Mouse (Mus musculus) thymus, adult 2 months (tissue): ENCODE results near the gene Gm21746. TPM values are rescaled to one million over a fixed set of nuclear protein-coding genes. Genes with fewer than 3 reads are reported as not detected.
"Not testable (repeated sequence)": the region's sequence is repeated elsewhere in the genome, so short reads cannot be mapped to it uniquely, and the experiment has no call there.

Source experiments
- DNase-seq: peaks from one replicate; pipeline ENCODE4 v3.0.0; 2021
- H3K27ac ChIP-seq: fragments of 200-500 bp; 2 replicates; pipeline ENCODE4 v1.5.1; 2012; ENCODE audit warnings: low read length, control low read depth; ENCODE audit not compliant: control insufficient read depth, insufficient read depth
- H3K27me3 ChIP-seq: fragments of 200-500 bp; 2 replicates; pipeline ENCODE4 v1.6.1; 2012; ENCODE audit warnings: mild to moderate bottlenecking, low read length, moderate library complexity, mixed read lengths; ENCODE audit not compliant: control insufficient read depth, insufficient read depth
- H3K36me3 ChIP-seq: fragments of 200-500 bp; 2 replicates; pipeline ENCODE4 v1.6.1; 2012; ENCODE audit warnings: mild to moderate bottlenecking, low read length, moderate library complexity; ENCODE audit not compliant: control insufficient read depth, insufficient read depth
- H3K4me1 ChIP-seq: fragments of 200-500 bp; replicated peaks from 2 replicates; pipeline ENCODE4 v1.6.1; 2012; ENCODE audit warnings: low read length; ENCODE audit not compliant: control insufficient read depth, insufficient read depth
- H3K4me3 ChIP-seq: fragments of 200-500 bp; 2 replicates; pipeline ENCODE4 v1.5.1; 2012; ENCODE audit warnings: mild to moderate bottlenecking, low read length, control low read depth, moderate library complexity; ENCODE audit not compliant: control insufficient read depth, insufficient read depth
- WGBS: fragments of 180-500 bp; shearing (Covaris S2); methylation state at CpG from one replicate; pipeline ENCODE4 v1.1.7; 2018; 5-methylcytosine and 5-hydroxymethylcytosine counted together
- polyA plus RNA-seq: library from polyadenylated mRNA; depleted of rRNA; stranded (reverse); fragments of >200 nt; gene quantifications from 2 replicates; pipeline ENCODE4 v1.2.3, GENCODE M21; 2012; rRNA removed

Gm21746 gene
- polyA plus RNA-seq, result not detected in 2 replicates

DNA sequence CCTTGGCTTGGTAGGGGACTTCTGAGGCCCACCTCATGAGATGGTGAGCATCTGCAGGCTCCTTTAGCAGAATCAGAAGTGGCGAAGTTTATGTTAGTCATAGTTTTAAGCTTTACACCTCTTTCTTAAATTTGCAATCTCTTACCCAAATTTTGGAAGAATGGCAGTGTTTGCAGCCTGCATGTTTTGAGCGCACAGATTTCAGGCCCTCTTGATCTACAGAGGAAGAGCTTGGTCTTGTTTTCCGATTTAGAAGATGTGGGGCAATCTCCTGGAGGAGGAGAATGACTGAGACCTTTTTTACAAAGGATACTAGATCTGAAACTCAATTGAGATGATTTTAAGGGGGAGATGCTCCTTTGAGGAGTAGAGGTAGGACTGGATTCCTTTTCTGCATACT, at the start of gene Gm21746:
TSS of gene Gm21746 (minus strand) at position 101 of the 400 bp plus-strand sequence.
- not testable (repeated sequence) for DNase-seq, H3K4me1 ChIP-seq, H3K27me3 ChIP-seq, H3K27ac ChIP-seq, H3K4me3 ChIP-seq, H3K36me3 ChIP-seq
- WGBS, result 80% methylated on average over 2 of the region's 3 CpGs

DNA sequence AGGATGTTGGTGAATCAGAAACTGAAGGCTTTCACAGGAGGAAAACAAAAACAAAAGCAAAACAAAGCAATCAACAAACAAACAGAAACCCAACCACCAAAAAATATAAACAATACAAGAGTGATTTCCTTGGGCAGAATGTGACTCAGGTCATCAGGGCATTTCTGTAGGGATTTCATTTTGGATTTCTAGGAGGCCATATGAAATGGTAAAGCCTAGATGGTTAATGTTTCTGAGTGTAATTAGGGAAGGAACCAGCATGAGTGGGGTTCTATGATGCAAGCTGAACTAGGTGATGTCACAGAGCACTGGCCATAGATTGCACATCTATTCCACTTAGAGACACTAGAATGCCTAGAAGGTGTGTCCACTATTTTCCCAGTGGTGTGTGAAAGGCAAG, 29.0 kb upstream of the Gm21746 start, which contains the start of gene Gm20873:
TSS of gene Gm20873 (plus strand) at position 301 of the 400 bp plus-strand sequence.
- H3K27me3 ChIP-seq, H3K4me3 ChIP-seq, H3K36me3 ChIP-seq, DNase-seq, H3K27ac ChIP-seq, H3K4me1 ChIP-seq: not testable (repeated sequence)

Other genes with a start within 250 kb of the Gm21746 start
- not detected in 2 replicates for gene Gm20873, start 29.1 kb upstream of the Gm21746 start, polyA plus RNA-seq